Mouse (Mus musculus): Measurements from ENCODE around the gene Syt6.
"Not testable (repeated sequence)": the region's sequence is repeated elsewhere in the genome, so short reads cannot be mapped to it uniquely, and the experiment has no call there.

The Syt6 gene

GRCm38 (mm10) chr3:103601011-103601410 lies 26.0 kb downstream of the Syt6 start:
- no peak for DNase-seq (ENCODE audit: low spot score in 2 of 2)

DNA sequence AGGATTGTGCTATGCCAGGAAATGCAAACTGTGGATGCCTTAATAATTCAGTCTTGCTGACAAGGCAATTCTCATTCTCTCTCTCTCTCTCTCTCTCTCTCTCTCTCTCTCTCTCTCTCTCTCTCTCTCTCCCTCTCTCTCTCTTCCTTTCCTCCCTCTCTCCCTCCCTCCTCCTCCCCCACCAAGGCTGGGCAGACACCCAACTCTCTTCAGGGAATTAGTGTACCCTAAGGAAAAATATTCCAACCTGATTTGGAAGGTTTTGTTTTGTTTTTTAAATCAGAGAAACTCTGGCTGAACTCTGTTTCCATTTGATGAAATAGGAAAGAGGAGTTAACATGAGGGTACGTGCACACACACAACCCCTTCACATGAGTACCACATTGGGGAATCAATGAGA lies 26.5 kb downstream of the Syt6 start:
- no peak for DNase-seq (ENCODE audit: low spot score in 2 of 2)

GRCm38 (mm10) chr3:103606045-103606597 lies 31.1 kb downstream of the Syt6 start:
- no peak for DNase-seq (ENCODE audit: low spot score in 2 of 2)

GRCm38 (mm10) chr3:103606660-103607595 lies 31.9 kb downstream of the Syt6 start:
- no peak for DNase-seq (ENCODE audit: low spot score in 2 of 2)

DNA sequence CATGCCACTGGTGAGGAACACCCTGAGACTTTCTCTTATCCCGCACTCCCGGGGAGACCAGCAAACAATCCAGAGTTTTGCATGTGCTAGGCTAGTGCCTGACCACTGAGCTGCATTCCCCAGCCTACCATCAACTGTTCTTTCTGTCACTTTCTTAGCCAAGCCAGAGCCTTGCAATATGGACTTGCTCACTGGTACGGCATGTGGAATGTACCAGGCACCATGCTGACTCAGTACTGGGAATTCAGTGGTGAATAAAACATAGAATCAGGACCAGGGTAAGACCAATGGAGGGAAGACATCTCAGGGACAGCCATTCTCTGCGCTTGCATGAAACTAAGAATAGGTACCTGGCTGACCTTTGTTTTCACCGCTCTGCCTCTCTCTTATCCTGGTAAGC lies 35.2 kb downstream of the Syt6 start:
- no peak for DNase-seq (ENCODE audit: low spot score in 2 of 2)

- no peak for DNase-seq (ENCODE audit: low spot score in 2 of 2)
Observed at GRCm38 (mm10) chr3:103612636-103613355, 37.8 kb downstream of the Syt6 start.

- no peak for DNase-seq (ENCODE audit: low spot score in 2 of 2)
Observed at GRCm38 (mm10) chr3:103615621-103616020, 40.6 kb downstream of the Syt6 start.

DNA sequence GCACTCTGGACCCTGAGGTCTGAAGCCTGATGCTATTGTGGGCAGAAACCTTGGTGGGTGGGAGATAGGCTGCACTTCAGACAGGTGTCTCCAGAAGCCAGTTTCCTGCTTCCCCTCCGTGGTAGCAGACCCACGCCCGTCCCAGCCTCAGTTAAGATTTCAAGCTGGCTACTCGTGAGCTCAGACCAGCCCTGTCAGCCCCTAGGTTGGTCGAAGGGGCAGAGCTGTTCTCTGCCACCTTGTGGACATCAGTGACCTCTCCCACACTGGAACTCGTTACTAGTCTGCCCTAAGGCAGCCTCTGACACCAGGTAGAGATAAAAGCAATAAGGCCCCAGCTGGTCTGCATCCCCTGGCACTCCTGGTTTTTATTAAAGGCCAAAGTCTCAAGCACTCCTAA lies 42.0 kb downstream of the Syt6 start:
- no peak for DNase-seq (ENCODE audit: low spot score in 2 of 2)

- DNase-seq (ENCODE audit: low spot score in 2 of 2), result no peak
Observed at GRCm38 (mm10) chr3:103620101-103620500, 45.1 kb downstream of the Syt6 start.

- DNase-seq (ENCODE audit: low spot score in 2 of 2), result no peak
Observed at GRCm38 (mm10) chr3:103623893-103624470, 49.0 kb downstream of the Syt6 start.

- DNase-seq (ENCODE audit: low spot score in 2 of 2), result no peak
Observed at GRCm38 (mm10) chr3:103624591-103625051, 49.6 kb downstream of the Syt6 start.

DNA sequence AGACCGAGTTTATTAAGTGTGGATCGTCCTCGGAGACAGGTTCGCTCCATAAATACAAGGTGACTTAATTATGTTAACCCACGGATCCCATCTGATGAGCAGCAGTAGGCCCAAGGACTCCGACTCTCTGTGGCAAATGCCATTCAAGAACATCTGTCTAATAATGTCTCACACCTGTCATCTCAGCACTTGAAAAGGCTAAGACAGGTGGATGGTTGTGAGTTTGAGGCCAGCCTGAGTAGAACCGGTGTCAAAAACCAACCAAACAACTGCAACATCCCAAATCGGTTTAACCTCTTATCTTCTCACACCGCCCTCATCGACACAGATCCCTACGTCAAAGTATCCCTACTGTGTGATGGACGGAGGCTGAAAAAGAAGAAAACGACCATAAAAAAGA lies 50.1 kb downstream of the Syt6 start:
- DNase-seq (ENCODE audit: low spot score in 2 of 2), result no peak

GRCm38 (mm10) chr3:103626481-103626880 lies 51.5 kb downstream of the Syt6 start:
- DNase-seq (ENCODE audit: low spot score in 2 of 2), result no peak

- no peak for DNase-seq (ENCODE audit: low spot score in 2 of 2)
Observed at GRCm38 (mm10) chr3:103627661-103628060, 52.6 kb downstream of the Syt6 start.

DNA sequence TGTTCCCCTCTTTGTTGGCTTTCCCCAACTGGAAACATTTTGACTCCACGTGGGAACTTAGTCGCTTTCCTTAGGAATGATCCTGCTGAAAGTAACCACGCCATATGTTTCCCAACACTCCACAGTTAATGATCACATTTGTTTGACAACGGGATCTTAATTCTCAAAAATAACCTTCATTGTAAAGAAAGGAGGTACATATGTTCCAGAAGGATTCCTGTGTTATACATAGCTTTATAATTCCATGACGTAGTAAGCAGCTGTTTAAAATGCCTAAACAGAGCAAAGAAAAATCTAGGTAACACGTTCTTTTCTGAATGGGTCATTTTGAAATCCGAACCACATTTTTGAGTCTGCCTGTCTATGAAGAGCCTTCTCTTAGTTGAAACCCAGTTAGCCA lies 58.1 kb downstream of the Syt6 start:
- no peak for DNase-seq (ENCODE audit: low spot score in 2 of 2)

- no peak for DNase-seq (ENCODE audit: low spot score in 2 of 2)
Observed at GRCm38 (mm10) chr3:103633831-103634230, 58.8 kb downstream of the Syt6 start.

GRCm38 (mm10) chr3:103634256-103634655 lies 59.2 kb downstream of the Syt6 start:
- no peak for DNase-seq (ENCODE audit: low spot score in 2 of 2)

GRCm38 (mm10) chr3:103637641-103638040 lies 62.6 kb downstream of the Syt6 start:
- no peak for DNase-seq (ENCODE audit: low spot score in 2 of 2)

DNA sequence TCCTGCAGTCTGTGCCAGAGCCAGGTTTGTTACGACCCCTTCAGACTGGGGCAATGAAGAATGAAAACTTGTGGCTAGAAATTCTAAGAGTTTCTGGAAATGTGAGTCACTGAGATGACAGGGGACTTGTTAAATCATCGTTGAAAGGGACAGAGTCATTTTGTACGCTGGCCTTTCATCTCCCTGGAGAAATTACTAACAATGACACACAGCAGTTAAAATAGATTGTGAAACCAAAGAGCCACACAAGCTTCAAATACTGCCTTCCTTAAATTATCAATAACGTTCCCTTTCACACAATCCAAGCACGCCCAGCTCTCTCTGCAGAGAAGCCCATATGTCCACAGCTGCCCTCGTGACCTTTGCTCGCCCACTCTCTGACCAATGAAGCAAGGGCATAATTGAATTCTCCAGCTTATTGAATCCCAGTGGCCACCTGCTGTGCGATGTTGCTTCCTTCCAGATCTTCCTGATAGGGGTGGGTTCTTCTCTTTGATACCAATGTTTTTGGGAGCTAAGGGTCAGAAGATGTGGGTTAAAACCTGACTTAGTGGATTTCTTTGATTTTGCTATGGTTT lies 65.3 kb downstream of the Syt6 start:
- no peak for DNase-seq (ENCODE audit: low spot score in 2 of 2)

GRCm38 (mm10) chr3:103641301-103641700 lies 66.3 kb downstream of the Syt6 start:
- DNase-seq (ENCODE audit: low spot score in 2 of 2), result no peak

- not testable (repeated sequence) for DNase-seq (ENCODE audit: low spot score in 2 of 2)
Observed at GRCm38 (mm10) chr3:103645968-103646367, 70.9 kb downstream of the Syt6 start, which contains the start of gene Atg4a-ps. Atg4a-ps (minus strand) TSS chr3:103646068.
